8 mouse cellular contexts compared by ENCODE assay signal in genomic region chr1:36996561-36997213, GRCm38 (mm10). TPM values are rescaled to one million over a fixed set of nuclear protein-coding genes. Genes with fewer than 3 reads are reported as not detected.
DNase-seq lines count a peak whose midpoint lies in the region; ATAC-seq lines count a peak whose summit lies in the region.

No protein-coding gene starts in this region.

- H3K9me3 ChIP-seq in hindbrain, embryonic 16.5 days (ENCODE audit: control insufficient read depth, low read length) = no peaks in the 10 kb centered on the region
- no peaks in the 10 kb centered on the region for H3K9me3 ChIP-seq in hindbrain, embryonic 13.5 days
- H3K9me3 ChIP-seq in heart, embryonic 15.5 days (replicated peaks) = no peaks in the 10 kb centered on the region
- H3K9me3 ChIP-seq in limb, embryonic 10.5 days (replicated peaks) = no peaks in the 10 kb centered on the region
- no peaks in the 10 kb centered on the region for H3K9me3 ChIP-seq in midbrain, embryonic 15.5 days

- WGBS in hindbrain, embryonic 16.5 days = 45% methylated on average over 6 of the region's 6 CpGs
- 62% methylated on average over 6 of the region's 6 CpGs for WGBS in hindbrain, embryonic 13.5 days
- WGBS in heart, embryonic 15.5 days = 49% methylated on average over 6 of the region's 6 CpGs
- WGBS in limb, embryonic 10.5 days = 71% methylated on average over 6 of the region's 6 CpGs
- 62% methylated on average over 6 of the region's 6 CpGs for WGBS in midbrain, embryonic 15.5 days

- H3K27me3 ChIP-seq in hindbrain, embryonic 16.5 days (replicated peaks; ENCODE audit: control insufficient read depth, insufficient read depth, low read length) = no peaks in the 10 kb centered on the region
- no peaks in the 10 kb centered on the region for H3K27me3 ChIP-seq in hindbrain, embryonic 13.5 days
- H3K27me3 ChIP-seq in heart, embryonic 15.5 days = no peaks in the 10 kb centered on the region
- no peaks in the 10 kb centered on the region for H3K27me3 ChIP-seq in limb, embryonic 10.5 days (ENCODE audit: low read depth, poor library complexity, severe bottlenecking)
- no peaks in the 10 kb centered on the region for H3K27me3 ChIP-seq in midbrain, embryonic 15.5 days (replicated peaks)

- H3K36me3 ChIP-seq in hindbrain, embryonic 16.5 days (ENCODE audit: control insufficient read depth, insufficient read depth, low read length) = no peaks in the 10 kb centered on the region
- H3K36me3 ChIP-seq in hindbrain, embryonic 13.5 days = no peaks in the 10 kb centered on the region
- no peaks in the 10 kb centered on the region for H3K36me3 ChIP-seq in heart, embryonic 15.5 days
- H3K36me3 ChIP-seq in limb, embryonic 10.5 days = no peaks in the 10 kb centered on the region
- H3K36me3 ChIP-seq in midbrain, embryonic 15.5 days (replicated peaks) = no peaks in the 10 kb centered on the region

- H3K27ac ChIP-seq in hindbrain, embryonic 16.5 days (ENCODE audit: low read depth, low read length) = no peak overlapping the region
- no peak overlapping the region for H3K27ac ChIP-seq in hindbrain, embryonic 13.5 days
- H3K27ac ChIP-seq in heart, embryonic 15.5 days = peak overlapping the region; percentile 47; the same call in 1 of the 2 replicates
- H3K27ac ChIP-seq in limb, embryonic 10.5 days = peak overlapping the region; percentile 25; the same call in 1 of the 2 replicates
- H3K27ac ChIP-seq in midbrain, embryonic 15.5 days = no peak overlapping the region

- ATAC-seq in hindbrain, embryonic 16.5 days = 0 out of 2 replicates have a peak, but pooled peaks have one; percentile 45
- no peak for ATAC-seq in hindbrain, embryonic 13.5 days (ENCODE audit: low FRiP score)
- no peak for ATAC-seq in heart, embryonic 15.5 days (replicated peaks; ENCODE audit: insufficient number of reproducible peaks, insufficient read depth, low FRiP score, low read depth)
- no peak for ATAC-seq in inflammation-experienced regulatory T-cells, adult 6 months
- no peak for ATAC-seq in midbrain, embryonic 15.5 days (replicated peaks)

- no peak overlapping the region for H3K9ac ChIP-seq in hindbrain, embryonic 16.5 days (ENCODE audit: low read depth, low read length)
- H3K9ac ChIP-seq in hindbrain, embryonic 13.5 days = no peak overlapping the region
- no peak overlapping the region for H3K9ac ChIP-seq in heart, embryonic 15.5 days
- H3K9ac ChIP-seq in midbrain, embryonic 15.5 days = no peak overlapping the region

- H3K4me1 ChIP-seq in hindbrain, embryonic 16.5 days (ENCODE audit: control insufficient read depth, insufficient read depth, low read depth, low read length) = no peaks in the 10 kb centered on the region
- 0 out of 2 replicates have a peak, but pooled peaks cover 6% of the 10 kb centered on the region for H3K4me1 ChIP-seq in hindbrain, embryonic 13.5 days (replicated peaks)
- H3K4me1 ChIP-seq in heart, embryonic 15.5 days (replicated peaks) = 0 out of 2 replicates have a peak, but pooled peaks cover 3% of the 10 kb centered on the region
- H3K4me1 ChIP-seq in limb, embryonic 10.5 days = peaks cover 8% of the 10 kb centered on the region; the same call in 1 of the 2 replicates
- no peaks in the 10 kb centered on the region for H3K4me1 ChIP-seq in midbrain, embryonic 15.5 days

- no peak overlapping the region for H3K4me2 ChIP-seq in hindbrain, embryonic 16.5 days (ENCODE audit: low read length)
- H3K4me2 ChIP-seq in hindbrain, embryonic 13.5 days = no peak overlapping the region
- H3K4me2 ChIP-seq in heart, embryonic 15.5 days = no peak overlapping the region
- no peak overlapping the region for H3K4me2 ChIP-seq in midbrain, embryonic 15.5 days

- peak; percentile 72 to 73 for DNase-seq in adrenal gland, postnatal 36 days
- DNase-seq in limb, embryonic 10.5 days (ENCODE audit: low spot score) = no peak
- peak; percentile 58 for DNase-seq in thymus, postnatal 4 days

- no peak overlapping the region for H3K4me3 ChIP-seq in hindbrain, embryonic 16.5 days (ENCODE audit: low read length)
- no peak overlapping the region for H3K4me3 ChIP-seq in hindbrain, embryonic 13.5 days
- H3K4me3 ChIP-seq in heart, embryonic 15.5 days = no peak overlapping the region
- H3K4me3 ChIP-seq in limb, embryonic 10.5 days = no peak overlapping the region
- no peak overlapping the region for H3K4me3 ChIP-seq in midbrain, embryonic 15.5 days

RNA-seq across cellular contexts. Expression of gene Vwa3b, which starts 29.7 kb away (rescaled TPM):
- 0.81 and 2.9 TPM in 2 replicates for polyA plus RNA-seq in hindbrain, embryonic 16.5 days (2015; fragmentation: Nextera tagmentation; extraction: Ambion mirVana)
- polyA plus RNA-seq in hindbrain, embryonic 13.5 days (2015; fragmentation: Nextera tagmentation; extraction: Ambion mirVana) = 0.61 and 1.5 TPM in 2 replicates
- total RNA-seq in adrenal gland, postnatal 36 days (2021) = under 1 TPM; 0.69 to 0.83 TPM
- polyA plus RNA-seq in heart, embryonic 15.5 days (2015; fragmentation: Nextera tagmentation; extraction: Ambion mirVana) = 0.23 and 0.29 TPM in 2 replicates
- polyA plus RNA-seq in limb, embryonic 10.5 days (2016; fragmentation: Nextera tagmentation; extraction: Ambion mirVana) = 0.23 and 0.31 TPM in 2 replicates
- polyA plus RNA-seq in inflammation-experienced regulatory T-cells, adult 6 months (2017; shearing (Covaris generic)) = 1 to 10 TPM; 1.2 to 2.8 (median 1.8) TPM
- polyA plus RNA-seq in midbrain, embryonic 15.5 days (2015; fragmentation: Nextera tagmentation; extraction: Ambion mirVana) = 0.66 and 1.3 TPM in 2 replicates

RNA-seq across cellular contexts. Expression of gene Tmem131, which starts 53.2 kb away (rescaled TPM):
- 10.0 and 12.9 TPM in 2 replicates for polyA plus RNA-seq in hindbrain, embryonic 16.5 days (2015; fragmentation: Nextera tagmentation; extraction: Ambion mirVana)
- 11.6 and 11.7 TPM in 2 replicates for polyA plus RNA-seq in hindbrain, embryonic 13.5 days (2015; fragmentation: Nextera tagmentation; extraction: Ambion mirVana)
- total RNA-seq in adrenal gland, postnatal 36 days (2021) = 10 to 100 TPM; 40.1 to 46.7 TPM
- 6.2 and 8.6 TPM in 2 replicates for polyA plus RNA-seq in heart, embryonic 15.5 days (2015; fragmentation: Nextera tagmentation; extraction: Ambion mirVana)
- polyA plus RNA-seq in limb, embryonic 10.5 days (2016; fragmentation: Nextera tagmentation; extraction: Ambion mirVana) = 13.4 and 13.8 TPM in 2 replicates
- 10 to 100 TPM in 2 of 3 experiments, 1 to 10 TPM in 1; 7.5 to 15.1 (median 13.0) TPM for polyA plus RNA-seq in inflammation-experienced regulatory T-cells, adult 6 months (2017; shearing (Covaris generic))
- 13.1 and 14.8 TPM in 2 replicates for polyA plus RNA-seq in midbrain, embryonic 15.5 days (2015; fragmentation: Nextera tagmentation; extraction: Ambion mirVana)

Comparison
In these comparisons a context has a peak if more than half of its experiments do, and no peak if none do; other contexts are left out.
1. H3K27ac ChIP-seq: peak in heart, embryonic 15.5 days (single experiment) and limb, embryonic 10.5 days (single experiment); none in hindbrain, embryonic 16.5 days (single experiment), hindbrain, embryonic 13.5 days (single experiment) and midbrain, embryonic 15.5 days (single experiment).